Mouse (Mus musculus): Measurements from ENCODE around the gene Lmbr1l.

- TF ChIP-seq CTCF (IDR thresholded peaks at IDR 0.05; ENCODE audit: control insufficient read depth, insufficient read depth, low read length), result no peak
- no peak for TF ChIP-seq POLR2A (IDR thresholded peaks at IDR 0.05; ENCODE audit: borderline replicate concordance, control insufficient read depth, low read depth, low read length)
Observed at GRCm38 (mm10) chr15:98893036-98893435, 25.0 kb downstream of the Lmbr1l start.

Data from bone marrow, adult 2 months (tissue).